Mouse (Mus musculus): ENCODE results near the gene Vmn1r81. TPM values are rescaled to one million over a fixed set of nuclear protein-coding genes. Genes with fewer than 3 reads are reported as not detected.

Vmn1r81 gene
- not detected in 2 replicates for polyA plus RNA-seq (2012; rRNA removed)

DNA sequence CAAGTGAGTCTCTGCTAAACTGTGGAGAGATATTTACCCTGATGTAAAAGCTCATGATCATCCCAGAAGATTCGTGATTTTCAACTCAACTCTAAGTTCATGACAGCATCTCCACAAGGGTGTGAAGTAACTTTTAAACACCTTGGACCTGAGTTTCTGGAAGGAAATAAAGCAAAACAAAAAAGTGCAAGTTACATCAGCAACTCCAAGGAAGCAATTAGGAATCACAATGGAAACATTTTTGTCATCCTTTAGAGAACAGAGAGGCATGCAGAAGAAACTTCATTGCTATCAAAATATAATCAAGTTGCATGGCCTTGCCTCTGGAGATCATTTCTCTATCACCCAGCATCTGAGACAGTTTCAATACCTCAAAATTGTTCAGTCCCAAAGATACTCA, at the start of gene Vmn1r81:
Gene Vmn1r81 (minus strand): TSS at position 101 of the 400 bp plus-strand sequence.

DNA sequence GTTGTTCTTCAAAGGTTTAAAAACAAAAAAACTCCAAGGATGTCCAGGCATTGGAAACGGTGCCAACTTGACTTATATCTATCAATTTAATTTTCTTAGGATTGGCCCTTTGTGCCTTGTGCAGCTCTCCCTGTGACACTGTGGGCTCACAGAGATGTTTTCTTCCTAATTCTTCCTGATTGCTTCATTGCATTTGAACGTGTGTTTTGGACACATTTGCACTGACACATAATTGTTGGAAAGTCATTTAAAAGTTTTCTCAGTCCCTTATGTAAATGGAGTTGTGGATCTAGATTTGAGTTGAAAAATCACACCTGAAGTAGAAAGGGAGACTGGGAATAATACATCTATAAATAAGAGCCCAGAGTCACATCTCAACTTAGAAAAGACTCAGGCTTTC, 32.1 kb upstream of the Vmn1r81 start, which contains the start of gene Vmn1r82:
Gene Vmn1r82 (plus strand): TSS at position 301 of the 400 bp plus-strand sequence.

Other genes starting within 250 kb of the Vmn1r81 start
- gene Vmn1r77, start 231.5 kb downstream of the Vmn1r81 start, polyA plus RNA-seq (2012; rRNA removed), result not detected in 2 replicates
- not detected in 2 replicates for gene Vmn1r78, start 118.0 kb downstream of the Vmn1r81 start, polyA plus RNA-seq (2012; rRNA removed)
- gene Vmn1r79, start 97.0 kb downstream of the Vmn1r81 start, polyA plus RNA-seq (2012; rRNA removed), result not detected in 2 replicates
- gene Vmn1r80, start 79.0 kb downstream of the Vmn1r81 start, polyA plus RNA-seq (2012; rRNA removed), result not detected in 2 replicates
- not detected in 2 replicates for gene Vmn1r82, start 32.2 kb upstream of the Vmn1r81 start, polyA plus RNA-seq (2012; rRNA removed)
- gene Vmn1r83, start 61.2 kb upstream of the Vmn1r81 start, polyA plus RNA-seq (2012; rRNA removed), result not detected in 2 replicates
- gene Vmn1r84, start 101.0 kb upstream of the Vmn1r81 start, polyA plus RNA-seq (2012; rRNA removed), result not detected in 2 replicates
- gene Zfp551, start 154.5 kb upstream of the Vmn1r81 start, polyA plus RNA-seq (2012; rRNA removed), result 0.76 and 1.3 TPM in 2 replicates
- 5.5 and 6.0 TPM in 2 replicates for gene Zfp606, start 210.0 kb upstream of the Vmn1r81 start, polyA plus RNA-seq (2012; rRNA removed)
- not detected in 2 replicates for gene 2900092C05Rik, start 244.2 kb upstream of the Vmn1r81 start, polyA plus RNA-seq (2012; rRNA removed)